Mouse (Mus musculus): ENCODE measurements around the gene Gpr6.

The Gpr6 gene

GRCm38 (mm10) chr10:41072116-41072515 lies at the start of gene Gpr6:
Gpr6 (minus strand) TSS chr10:41072285.
- no peak for DNase-seq

- DNase-seq = no peak
Measured at GRCm38 (mm10) chr10:41100060-41100459, 28.0 kb upstream of the Gpr6 start.

- no peak for DNase-seq
Measured at GRCm38 (mm10) chr10:41098137-41098536, 26.1 kb upstream of the Gpr6 start.

GRCm38 (mm10) chr10:41088852-41089251 lies 16.8 kb upstream of the Gpr6 start:
- no peak for DNase-seq

- peak; percentile 37 to 51 for DNase-seq
Measured at GRCm38 (mm10) chr10:41071696-41072095, 389 bp downstream of the Gpr6 start.

- no peak for DNase-seq
Measured at GRCm38 (mm10) chr10:41070693-41071651, 1.1 kb downstream of the Gpr6 start.

GRCm38 (mm10) chr10:41060250-41060831 lies 11.7 kb downstream of the Gpr6 start:
- DNase-seq = no peak

GRCm38 (mm10) chr10:41055581-41055980 lies 16.5 kb downstream of the Gpr6 start:
- DNase-seq = no peak

- no peak for DNase-seq
Measured at GRCm38 (mm10) chr10:41054005-41054404, 18.1 kb downstream of the Gpr6 start.

- no peak for DNase-seq
Measured at GRCm38 (mm10) chr10:41042272-41042671, 29.8 kb downstream of the Gpr6 start.

GRCm38 (mm10) chr10:41041478-41041877 lies 30.6 kb downstream of the Gpr6 start:
- DNase-seq = no peak

- DNase-seq = no peak
Measured at GRCm38 (mm10) chr10:41040530-41041085, 31.5 kb downstream of the Gpr6 start.

GRCm38 (mm10) chr10:41038476-41038875 lies 33.6 kb downstream of the Gpr6 start:
- no peak for DNase-seq

GRCm38 (mm10) chr10:41037722-41038121 lies 34.4 kb downstream of the Gpr6 start:
- DNase-seq = peak in 1 of 2 experiments; percentile 8

GRCm38 (mm10) chr10:41032811-41033210 lies 39.3 kb downstream of the Gpr6 start:
- no peak for DNase-seq

GRCm38 (mm10) chr10:41024860-41025259 lies 47.2 kb downstream of the Gpr6 start:
- DNase-seq = no peak

GRCm38 (mm10) chr10:41024406-41024805 lies 47.7 kb downstream of the Gpr6 start:
- no peak for DNase-seq

- no peak for DNase-seq
Measured at GRCm38 (mm10) chr10:41022226-41022625, 49.9 kb downstream of the Gpr6 start.

Data from kidney, postnatal 25 days (tissue).